Mouse (Mus musculus) midbrain, embryonic 10.5 days (tissue): ENCODE results near the gene Ak7. TPM values are rescaled to one million over a fixed set of nuclear protein-coding genes. Genes with fewer than 3 reads are reported as not detected.

Source experiments
- DNase-seq: peaks from one replicate; pipeline ENCODE4 v3.0.0-alpha.2; 2017; ENCODE audit warnings: low spot score
- H3K27ac ChIP-seq: fragments of 300-500 bp; sonication (generic); replicated peaks from 2 replicates; pipeline ENCODE4 v1.5.1; 2016; ENCODE audit warnings: mild to moderate bottlenecking
- H3K27me3 ChIP-seq: fragments of 300-500 bp; sonication (generic); 2 replicates; pipeline ENCODE4 v1.6.1; 2016; ENCODE audit warnings: low read depth, mild to moderate bottlenecking; ENCODE audit not compliant: poor library complexity, severe bottlenecking
- H3K36me3 ChIP-seq: fragments of 300-500 bp; sonication (generic); 2 replicates; pipeline ENCODE4 v1.6.1; 2016; ENCODE audit warnings: mild to moderate bottlenecking, moderate library complexity
- H3K4me1 ChIP-seq: fragments of 300-500 bp; sonication (generic); 2 replicates; pipeline ENCODE4 v1.6.1; 2016
- H3K4me3 ChIP-seq: fragments of 300-500 bp; sonication (generic); 2 replicates; pipeline ENCODE4 v1.5.1; 2016; ENCODE audit warnings: mild to moderate bottlenecking, moderate library complexity
- H3K9me3 ChIP-seq: fragments of 300-500 bp; sonication (generic); replicated peaks from 2 replicates; pipeline ENCODE4 v1.6.1; 2016; ENCODE audit warnings: mild to moderate bottlenecking
- WGBS: fragments of 180-500 bp; shearing (Covaris S2); methylation state at CpG from one replicate; pipeline ENCODE4 v1.1.7; 2016; 5-methylcytosine and 5-hydroxymethylcytosine counted together
- polyA plus RNA-seq: library from polyadenylated mRNA; unstranded; fragments of >200 nt; fragmentation: Nextera tagmentation; extraction: Ambion mirVana; gene quantifications from 2 replicates; pipeline ENCODE4 v1.2.1, GENCODE M21; 2016

Ak7 gene
- polyA plus RNA-seq, 1 experiment from 2014 or later, result 0.16 TPM

GRCm38 (mm10) chr12:105697104-105697780 is 8.5 kb upstream of the Ak7 start:
- H3K27ac ChIP-seq, result no peak overlapping the region
- H3K4me1 ChIP-seq, result no peaks in the 10 kb centered on the region
- DNase-seq, result no peak
- H3K27me3 ChIP-seq, result no peaks in the 10 kb centered on the region
- WGBS, result 93% methylated on average over 8 of the region's 8 CpGs
- H3K4me3 ChIP-seq, result no peak overlapping the region
- H3K36me3 ChIP-seq, result peaks cover 81% of the 10 kb centered on the region
- H3K9me3 ChIP-seq, result no peaks in the 10 kb centered on the region

GRCm38 (mm10) chr12:105700433-105700832 is 5.3 kb upstream of the Ak7 start:
- peaks cover 54% of the 10 kb centered on the region for H3K36me3 ChIP-seq
- 93% methylated on average over 12 of the region's 12 CpGs for whole genome bisulfite sequencing
- H3K4me1 ChIP-seq, result peaks cover 16% of the 10 kb centered on the region
- H3K9me3 ChIP-seq, result no peaks in the 10 kb centered on the region
- DNase-seq, result no peak
- no peak overlapping the region for H3K4me3 ChIP-seq
- H3K27ac ChIP-seq, result no peak overlapping the region
- no peaks in the 10 kb centered on the region for H3K27me3 ChIP-seq

GRCm38 (mm10) chr12:105718616-105719015 is 12.8 kb downstream of the Ak7 start:
- Histone ChIP-seq H3K9me3 (no peaks in the 10 kb centered on the region), H3K4me1 (peaks cover 12% of the 10 kb centered on the region), H3K27ac (no peak overlapping the region), H3K27me3 (no peaks in the 10 kb centered on the region), H3K36me3 (no peaks in the 10 kb centered on the region), H3K4me3 (no peak overlapping the region)
- 70% methylated on average over 17 of the region's 17 CpGs for WGBS
- no peak for DNase-seq

GRCm38 (mm10) chr12:105720196-105720595 is 14.4 kb downstream of the Ak7 start:
- H3K9me3 ChIP-seq, result no peaks in the 10 kb centered on the region
- no peaks in the 10 kb centered on the region for H3K27me3 ChIP-seq
- peaks cover 12% of the 10 kb centered on the region for H3K4me1 ChIP-seq
- no peak overlapping the region for H3K4me3 ChIP-seq
- no peak overlapping the region for H3K27ac ChIP-seq
- H3K36me3 ChIP-seq, result no peaks in the 10 kb centered on the region
- DNase-seq, result no peak
- WGBS, result 74% methylated on average over 3 of the region's 3 CpGs

GRCm38 (mm10) chr12:105721452-105722132 is 15.8 kb downstream of the Ak7 start:
- H3K27ac ChIP-seq, result no peak overlapping the region
- 59% methylated on average over 14 of the region's 14 CpGs for WGBS
- DNase-seq, result no peak

GRCm38 (mm10) chr12:105722657-105723056 is 16.9 kb downstream of the Ak7 start:
- Histone ChIP-seq H3K9me3 (no peaks in the 10 kb centered on the region), H3K27me3 (no peaks in the 10 kb centered on the region), H3K4me3 (no peak overlapping the region), H3K4me1 (peaks cover 12% of the 10 kb centered on the region), H3K36me3 (no peaks in the 10 kb centered on the region), H3K27ac (no peak overlapping the region)
- peak; percentile 26 for DNase-seq
- WGBS, result 6% methylated on average over 5 of the region's 5 CpGs

More at GRCm38 (mm10) chr12:105721452-105722132, 15.8 kb downstream of the Ak7 start:
- Histone ChIP-seq H3K9me3 (no peaks in the 10 kb centered on the region), H3K4me3 (no peak overlapping the region), H3K36me3 (no peaks in the 10 kb centered on the region), H3K4me1 (peaks cover 12% of the 10 kb centered on the region), H3K27me3 (no peaks in the 10 kb centered on the region)

GRCm38 (mm10) chr12:105724616-105725015 is 18.8 kb downstream of the Ak7 start:
- WGBS, result 71% methylated on average over 1 of the region's 1 CpGs
- no peak overlapping the region for H3K27ac ChIP-seq
- DNase-seq, result no peak

GRCm38 (mm10) chr12:105725736-105726135 is 20.0 kb downstream of the Ak7 start:
- Histone ChIP-seq H3K4me1 (peaks cover 11% of the 10 kb centered on the region), H3K27ac (no peak overlapping the region), H3K9me3 (no peaks in the 10 kb centered on the region), H3K27me3 (no peaks in the 10 kb centered on the region), H3K4me3 (no peak overlapping the region), H3K36me3 (no peaks in the 10 kb centered on the region)
- WGBS, result 80% methylated on average over 13 of the region's 13 CpGs
- no peak for DNase-seq

More at GRCm38 (mm10) chr12:105724616-105725015, 18.8 kb downstream of the Ak7 start:
- Histone ChIP-seq H3K9me3 (no peaks in the 10 kb centered on the region), H3K27me3 (no peaks in the 10 kb centered on the region), H3K36me3 (no peaks in the 10 kb centered on the region), H3K4me1 (peaks cover 12% of the 10 kb centered on the region), H3K4me3 (no peak overlapping the region)

GRCm38 (mm10) chr12:105727268-105727667 is 21.5 kb downstream of the Ak7 start:
- Histone ChIP-seq H3K4me3 (no peak overlapping the region), H3K4me1 (no peaks in the 10 kb centered on the region), H3K27ac (no peak overlapping the region), H3K36me3 (no peaks in the 10 kb centered on the region), H3K9me3 (no peaks in the 10 kb centered on the region), H3K27me3 (no peaks in the 10 kb centered on the region)
- 92% methylated on average over 3 of the region's 3 CpGs for WGBS
- no peak for DNase-seq

GRCm38 (mm10) chr12:105727964-105728363 is 22.2 kb downstream of the Ak7 start:
- no peak for DNase-seq
- H3K4me1 ChIP-seq, result no peaks in the 10 kb centered on the region
- H3K36me3 ChIP-seq, result no peaks in the 10 kb centered on the region
- no peak overlapping the region for H3K27ac ChIP-seq
- no peak overlapping the region for H3K4me3 ChIP-seq
- no peaks in the 10 kb centered on the region for H3K27me3 ChIP-seq
- H3K9me3 ChIP-seq, result no peaks in the 10 kb centered on the region
- whole genome bisulfite sequencing, result 27% methylated on average over 8 of the region's 8 CpGs

- H3K27ac ChIP-seq, result no peak overlapping the region
- 83% methylated on average over 6 of the region's 6 CpGs for WGBS
- H3K36me3 ChIP-seq, result no peaks in the 10 kb centered on the region
- peaks cover 5% of the 10 kb centered on the region; the same call in 1 of the 2 replicates for H3K4me1 ChIP-seq
- no peaks in the 10 kb centered on the region for H3K9me3 ChIP-seq
- DNase-seq, result no peak
- no peaks in the 10 kb centered on the region for H3K27me3 ChIP-seq
- H3K4me3 ChIP-seq, result no peak overlapping the region
These were observed 25.2 kb downstream of the Ak7 start for GRCm38 (mm10) chr12:105730851-105731460.

GRCm38 (mm10) chr12:105733370-105734159 is 27.8 kb downstream of the Ak7 start:
- H3K9me3 ChIP-seq, result no peaks in the 10 kb centered on the region
- peaks cover 9% of the 10 kb centered on the region; the same call in 1 of the 2 replicates for H3K4me1 ChIP-seq
- WGBS, result 80% methylated on average over 9 of the region's 9 CpGs
- no peak overlapping the region for H3K4me3 ChIP-seq
- DNase-seq, result no peak
- H3K36me3 ChIP-seq, result no peaks in the 10 kb centered on the region
- H3K27me3 ChIP-seq, result no peaks in the 10 kb centered on the region
- H3K27ac ChIP-seq, result peak overlapping the region; percentile 55; the same call in 1 of the 2 replicates
